Mouse (Mus musculus): ENCODE data around the gene Cfap157. TPM values are rescaled to one million over a fixed set of nuclear protein-coding genes. Genes with fewer than 3 reads are reported as not detected.
A peak's percentile ranks its signal among the peaks of the same experiment; 100 is the strongest.

Gene Cfap157
- polyA plus RNA-seq, 1 experiment: 2.4 TPM

DNA sequence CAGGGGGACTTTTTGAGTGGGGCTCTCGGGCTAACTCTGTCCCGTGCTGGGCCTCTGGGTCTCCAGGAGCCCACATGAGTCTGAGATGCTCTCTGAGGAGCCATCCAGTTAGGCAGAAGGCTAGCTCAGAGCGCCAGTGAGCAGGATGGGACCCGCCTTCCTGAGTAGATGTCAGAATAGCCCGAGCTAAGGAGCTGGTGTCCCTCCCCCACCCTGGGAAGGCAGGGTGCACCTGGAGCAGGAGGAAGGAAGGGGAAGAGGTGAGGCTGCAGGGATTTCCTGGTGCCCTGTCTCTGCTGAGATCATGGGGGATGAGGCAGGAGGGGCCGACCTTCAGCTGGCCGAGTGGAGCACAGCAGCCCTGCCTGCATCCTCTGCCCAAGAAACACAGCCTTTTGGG, 55.8 kb downstream of the Cfap157 start:
- Histone ChIP-seq H3K4me1 (ENCODE audit: control insufficient read depth, insufficient read depth, low read length) (peaks cover 14% of the 10 kb centered on the region), H3K4me3 (replicated peaks; ENCODE audit: extremely low read depth, low read depth, low read length) (peak overlapping the region; percentile 65)
- TF ChIP-seq CTCF (IDR thresholded peaks at IDR 0.05; ENCODE audit: insufficient read depth, low read length) (no peak), POLR2A (IDR thresholded peaks at IDR 0.05; ENCODE audit: borderline replicate concordance, extremely low read depth, low read depth, low read length) (peak; percentile 66; the same call in 1 of the 2 replicates)
- DNase-seq: no peak
- WGBS: 26% methylated on average over 7 of the region's 7 CpGs

DNA sequence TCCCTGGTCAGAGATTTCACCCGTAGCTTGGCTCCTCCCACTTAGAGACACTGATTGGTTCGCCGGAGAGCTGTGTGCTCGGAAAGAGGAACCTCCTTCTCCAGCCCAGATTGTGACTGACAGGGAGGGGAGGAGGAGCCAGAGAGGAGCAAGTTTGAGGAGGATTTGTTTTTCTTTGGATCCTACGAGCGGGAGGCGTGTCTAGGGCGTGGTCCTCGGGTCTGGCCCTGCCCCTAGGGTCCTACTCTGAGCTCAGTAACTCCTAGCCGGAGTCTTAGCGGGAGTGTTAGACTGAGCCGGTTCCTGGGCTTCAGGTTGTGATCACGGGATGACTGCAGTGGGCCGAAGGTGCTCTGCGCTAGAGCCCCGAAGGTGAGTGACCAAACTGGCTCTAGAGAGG, 56.8 kb downstream of the Cfap157 start:
- H3K4me1 ChIP-seq (ENCODE audit: control insufficient read depth, insufficient read depth, low read length): peaks cover 11% of the 10 kb centered on the region
- peak; percentile 91 for DNase-seq
- TF ChIP-seq CTCF (IDR thresholded peaks at IDR 0.05; ENCODE audit: insufficient read depth, low read length) (no peak), POLR2A (IDR thresholded peaks at IDR 0.05; ENCODE audit: borderline replicate concordance, extremely low read depth, low read depth, low read length) (peak; percentile 99)
- H3K4me3 ChIP-seq (replicated peaks; ENCODE audit: extremely low read depth, low read depth, low read length): peak overlapping the region; percentile 72
- WGBS: 2% methylated on average over 16 of the region's 16 CpGs

Other genes with a start within 250 kb of the Cfap157 start
- 23.7 and 24.0 TPM in 2 replicates for gene Fam102a, start 249.1 kb downstream of the Cfap157 start, polyA plus RNA-seq (2012; rRNA removed)
- gene Dpm2, start 213.6 kb downstream of the Cfap157 start, polyA plus RNA-seq (2012; rRNA removed): 116 and 118 TPM in 2 replicates
- 0.12 and 0.55 TPM in 2 replicates for gene Pip5kl1, start 209.6 kb downstream of the Cfap157 start, polyA plus RNA-seq (2012; rRNA removed)
- gene 9430097D07Rik, start 208.7 kb downstream of the Cfap157 start, polyA plus RNA-seq (2012; rRNA removed): not detected in 2 replicates
- 39.5 and 40.4 TPM in 2 replicates for gene St6galnac4, start 197.3 kb downstream of the Cfap157 start, polyA plus RNA-seq (2012; rRNA removed)
- gene St6galnac6, start 184.7 kb downstream of the Cfap157 start, polyA plus RNA-seq (2012; rRNA removed): 59.0 and 59.8 TPM in 2 replicates
- gene Ak1, start 162.7 kb downstream of the Cfap157 start, polyA plus RNA-seq (2012; rRNA removed): 27.6 and 65.9 TPM in 2 replicates
- gene Eng, start 137.8 kb downstream of the Cfap157 start, polyA plus RNA-seq (2012; rRNA removed): 713 and 858 TPM in 2 replicates
- 42.1 and 42.3 TPM in 2 replicates for gene Fpgs, start 80.3 kb downstream of the Cfap157 start, polyA plus RNA-seq (2012; rRNA removed)
- 103 and 137 TPM in 2 replicates for gene Cdk9, start 71.4 kb downstream of the Cfap157 start, polyA plus RNA-seq (2012; rRNA removed)
- 167 and 260 TPM in 2 replicates for gene Sh2d3c, start 63.4 kb downstream of the Cfap157 start, polyA plus RNA-seq (2012; rRNA removed)
- 0.18 and 0.41 TPM in 2 replicates for gene 6330409D20Rik, start 43.4 kb downstream of the Cfap157 start, polyA plus RNA-seq (2012; rRNA removed)
- 65.3 and 67.8 TPM in 2 replicates for gene Tor2a, start 27.2 kb downstream of the Cfap157 start, polyA plus RNA-seq (2012; rRNA removed)
- gene Ttc16, start 8.8 kb downstream of the Cfap157 start, polyA plus RNA-seq (2012; rRNA removed): 9.7 and 12.0 TPM in 2 replicates
- 5.6 and 10.7 TPM in 2 replicates for gene Ptrh1, start 8.6 kb downstream of the Cfap157 start, polyA plus RNA-seq (2012; rRNA removed)
- gene Stxbp1, start 62.8 kb upstream of the Cfap157 start, polyA plus RNA-seq (2012; rRNA removed): 26.3 and 37.9 TPM in 2 replicates
- 205 and 224 TPM in 2 replicates for gene Fam129b, start 91.7 kb upstream of the Cfap157 start, polyA plus RNA-seq (2012; rRNA removed)
- gene Rpl12, start 177.1 kb upstream of the Cfap157 start, polyA plus RNA-seq (2012; rRNA removed): 190 and 241 TPM in 2 replicates
- 17.4 and 18.4 TPM in 2 replicates for gene Lrsam1, start 177.2 kb upstream of the Cfap157 start, polyA plus RNA-seq (2012; rRNA removed)
- 48.4 and 65.1 TPM in 2 replicates for gene Slc2a8, start 197.7 kb upstream of the Cfap157 start, polyA plus RNA-seq (2012; rRNA removed)